Mouse (Mus musculus) heart, adult 2 months (tissue): ENCODE measurements around the gene Vegfa.

Source experiments
- CTCF ChIP-seq: fragments of 200-600 bp; IDR thresholded peaks from 2 replicates; pipeline ENCODE4 v1.8.1; 2022; ENCODE audit warnings: antibody characterized with exemption, mild to moderate bottlenecking, moderate library complexity
- EP300 ChIP-seq: fragments of 200-500 bp; IDR thresholded peaks from 2 replicates; pipeline ENCODE4 v1.6.1; 2011; ENCODE audit warnings: low read depth, low read length, control low read depth; ENCODE audit not compliant: insufficient read depth
- POLR2A ChIP-seq: fragments of 200-500 bp; IDR thresholded peaks from 2 replicates; pipeline ENCODE4 v1.6.1; 2011; ENCODE audit warnings: mild to moderate bottlenecking, low read depth, low read length, control low read depth; ENCODE audit not compliant: insufficient read depth

DNA sequence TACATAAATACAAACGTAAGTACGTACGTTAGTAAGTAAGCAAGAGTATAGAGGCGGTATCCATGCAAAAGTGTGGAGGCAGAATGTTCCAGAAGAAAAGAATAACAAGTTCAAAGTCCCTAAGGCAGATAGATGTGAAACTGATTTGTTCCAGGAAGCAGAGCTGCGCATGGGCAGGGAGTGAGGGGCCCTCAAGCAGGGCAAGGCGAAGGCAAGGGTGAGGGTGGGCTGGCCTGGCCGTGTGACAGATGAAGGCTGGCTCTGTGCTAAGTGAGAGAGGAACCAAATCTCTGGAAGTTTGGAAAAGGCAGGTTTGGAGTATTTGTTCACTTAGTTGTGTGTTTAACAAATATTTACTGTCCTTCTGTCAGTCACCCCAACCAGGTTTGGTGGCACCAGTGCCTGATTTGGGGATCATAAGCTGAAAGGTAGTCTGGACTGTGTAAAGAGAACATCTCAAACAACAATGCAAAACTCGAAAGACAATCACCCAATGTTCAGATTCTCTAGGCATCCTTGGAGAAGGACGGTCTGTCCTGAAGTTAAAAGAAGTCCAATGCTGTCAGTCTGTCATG is 32.7 kb downstream of the Vegfa start:
- TF ChIP-seq POLR2A (no peak), EP300 (no peak), CTCF (no peak)
